Mouse (Mus musculus) Patski (cell line): ENCODE measurements around the gene Ddb2. TPM values are rescaled to one million over a fixed set of nuclear protein-coding genes. Genes with fewer than 3 reads are reported as not detected.

Source experiments
- ATAC-seq: fragments of 100-300 bp; one replicate; pipeline ENCODE4 v1.8.0; 2021
- CTCF ChIA-PET: fragments of 350-600 bp; sonication (Branson Sonifier 250); formaldehyde crosslinking; loops from one replicate; lab custom pipeline; 2022; ENCODE audit warnings: inconsistent platforms; lab: Charles Lee
- POLR2A ChIA-PET: fragments of 350-600 bp; sonication (Branson Sonifier 250); formaldehyde crosslinking; loops from one replicate; lab custom pipeline; 2022; ENCODE audit warnings: antibody characterized with exemption, inconsistent platforms; lab: Charles Lee
- DNase-seq: peaks from one replicate; pipeline ENCODE4 v3.0.0-alpha.2; 2011; ENCODE audit warnings: low read depth, low spot score
- H3K27me3 ChIP-seq: fragments of 371-371 bp; one replicate; pipeline ENCODE4 v1.5.1; 2021
- CTCF ChIP-seq: fragments of 100-300 bp; IDR thresholded peaks from one replicate; pipeline ENCODE4 v1.5.1; 2021
- in situ Hi-C: fragments of 300-500 bp; cut with MboI; formaldehyde crosslinking; loops from 3 replicates; pipeline ENCODE4 v1.11.1; 2018; ENCODE audit warnings: low pct_unique_long_range_greater_than_20kb, mixed read lengths
- polyA plus RNA-seq: library from polyadenylated mRNA; unstranded; gene quantifications from one replicate; pipeline ENCODE4 v1.2.3, GENCODE M21; 2021

The Ddb2 gene
- polyA plus RNA-seq, 1 experiment from 2014 or later, result 16.1 TPM

- CTCF ChIA-PET, result interaction anchor here (1.2 to 1.3 kb wide), 2 partner anchors 11 to 108 kb away, joined by 3 to 6 read pairs; no protein-coding TSS in a partner anchor
- in situ Hi-C loops, result no loop called here
- ATAC-seq, result no peak
- no peaks in the 10 kb centered on the region for H3K27me3 ChIP-seq
- no peak for DNase-seq
- POLR2A ChIA-PET, result no interaction called here
- TF ChIP-seq CTCF, result peak; percentile 50
Observed at GRCm38 (mm10) chr2:91223614-91224013, 13.2 kb downstream of the Ddb2 start.

- ChIA-PET POLR2A (no interaction called here), CTCF (no interaction called here)
- in situ Hi-C loops, result no loop called here
- no peak for DNase-seq
- no peak for ATAC-seq
- no peaks in the 10 kb centered on the region for H3K27me3 ChIP-seq
- TF ChIP-seq CTCF, result no peak
Observed at GRCm38 (mm10) chr2:91220501-91220900, 16.3 kb downstream of the Ddb2 start.

- no peak for DNase-seq
- in situ Hi-C loops, result loop anchor here (5.0 kb wide), 1 partner anchor 105 kb away; no protein-coding TSS in a partner anchor
- no peak for TF ChIP-seq CTCF
- H3K27me3 ChIP-seq, result no peaks in the 10 kb centered on the region
- CTCF ChIA-PET, result no interaction called here
- no peak for ATAC-seq
- POLR2A ChIA-PET, result no interaction called here
Observed at GRCm38 (mm10) chr2:91217032-91217431, 19.8 kb downstream of the Ddb2 start.

- ChIA-PET CTCF (interaction anchor here (1.6 kb wide), 1 partner anchor 98 kb away, joined by 11 read pairs; no protein-coding TSS in a partner anchor), POLR2A (interaction anchor here (0.7 kb wide), 1 partner anchor 415 kb away, joined by 4 read pairs; no protein-coding TSS in a partner anchor)
- in situ Hi-C loops, result no loop called here
- no peak for DNase-seq
- peak; percentile 19 for TF ChIP-seq CTCF
- ATAC-seq, result no peak
- no peaks in the 10 kb centered on the region for H3K27me3 ChIP-seq
Observed at GRCm38 (mm10) chr2:91213311-91213710, 23.5 kb downstream of the Ddb2 start.

- TF ChIP-seq CTCF, result no peak
- POLR2A ChIA-PET, result interaction anchor here (0.5 kb wide), 1 partner anchor 253 kb away, joined by 3 read pairs; no protein-coding TSS in a partner anchor
- CTCF ChIA-PET, result no interaction called here
- DNase-seq (no peak), ATAC-seq (no peak)
- H3K27me3 ChIP-seq, result no peaks in the 10 kb centered on the region
- in situ Hi-C loops, result no loop called here
Observed at GRCm38 (mm10) chr2:91206254-91206775, 30.5 kb downstream of the Ddb2 start.

GRCm38 (mm10) chr2:91202972-91203656 lies 33.7 kb downstream of the Ddb2 start:
- ChIA-PET POLR2A (interaction anchor here (0.5 to 0.6 kb wide), 2 partner anchors 96 to 279 kb away, joined by 3 read pairs; no protein-coding TSS in a partner anchor), CTCF (interaction anchor here (1.3 kb wide), 1 partner anchor 88 kb away, joined by 3 read pairs; no protein-coding TSS in a partner anchor)
- in situ Hi-C loops, result no loop called here
- no peak for TF ChIP-seq CTCF
- no peaks in the 10 kb centered on the region for H3K27me3 ChIP-seq
- DNase-seq (no peak), ATAC-seq (no peak)

- POLR2A ChIA-PET, result interaction anchor here (0.6 to 1.1 kb wide), 2 partner anchors 20 to 280 kb away, joined by 3 read pairs; no protein-coding TSS in a partner anchor
- DNase-seq, result peak; percentile 75
- ATAC-seq, result peak; percentile 75
- no peaks in the 10 kb centered on the region for H3K27me3 ChIP-seq
- no peak for TF ChIP-seq CTCF
- CTCF ChIA-PET, result interaction anchor here (1.3 kb wide), 1 partner anchor 87 kb away, joined by 3 read pairs; no protein-coding TSS in a partner anchor
- in situ Hi-C loops, result no loop called here
Observed at GRCm38 (mm10) chr2:91202222-91202971, 34.4 kb downstream of the Ddb2 start, which contains the start of the genes Nr1h3 and Acp2. Nr1h3 (minus strand) TSS chr2:91202834. Acp2 (plus strand) TSS chr2:91202885.

GRCm38 (mm10) chr2:91198888-91199287 lies 37.9 kb downstream of the Ddb2 start:
- in situ Hi-C loops, result no loop called here
- ATAC-seq, result no peak
- DNase-seq, result no peak
- POLR2A ChIA-PET, result no interaction called here
- H3K27me3 ChIP-seq, result no peaks in the 10 kb centered on the region
- no peak for TF ChIP-seq CTCF
- CTCF ChIA-PET, result no interaction called here

GRCm38 (mm10) chr2:91196577-91197001 lies 40.2 kb downstream of the Ddb2 start:
- in situ Hi-C loops, result no loop called here
- TF ChIP-seq CTCF, result no peak
- H3K27me3 ChIP-seq, result no peaks in the 10 kb centered on the region
- ChIA-PET CTCF (no interaction called here), POLR2A (no interaction called here)
- ATAC-seq, result no peak
- DNase-seq, result no peak

GRCm38 (mm10) chr2:91194624-91195332 lies 42.0 kb downstream of the Ddb2 start:
- ChIA-PET POLR2A (no interaction called here), CTCF (no interaction called here)
- no peak for TF ChIP-seq CTCF
- in situ Hi-C loops, result no loop called here
- no peak for DNase-seq
- ATAC-seq, result peak; percentile 17
- no peaks in the 10 kb centered on the region for H3K27me3 ChIP-seq
